Mouse (Mus musculus) adrenal gland, postnatal 0 days (tissue): ENCODE results near the gene Tgfbr2. TPM values are rescaled to one million over a fixed set of nuclear protein-coding genes. Genes with fewer than 3 reads are reported as not detected.

Source experiments
- polyA plus RNA-seq: library from polyadenylated mRNA; unstranded; fragments of >200 nt; fragmentation: Nextera tagmentation; extraction: Ambion mirVana; gene quantifications from 2 replicates; pipeline ENCODE4 v1.2.1, GENCODE M21; 2015

Gene Tgfbr2
- 26.8 and 31.8 TPM in 2 replicates for polyA plus RNA-seq

GRCm38 (mm10) chr9:116174481-116175461 lies at the start of gene Tgfbr2:
TSS of gene Tgfbr2 (minus strand) at chr9:116175360.

